Mouse (Mus musculus): Measurements from ENCODE around the gene Usp6nl. TPM values are rescaled to one million over a fixed set of nuclear protein-coding genes. Genes with fewer than 3 reads are reported as not detected.

Gene Usp6nl
- polyA plus RNA-seq, 1 experiment from 2014 or later = 8.9 TPM

DNA sequence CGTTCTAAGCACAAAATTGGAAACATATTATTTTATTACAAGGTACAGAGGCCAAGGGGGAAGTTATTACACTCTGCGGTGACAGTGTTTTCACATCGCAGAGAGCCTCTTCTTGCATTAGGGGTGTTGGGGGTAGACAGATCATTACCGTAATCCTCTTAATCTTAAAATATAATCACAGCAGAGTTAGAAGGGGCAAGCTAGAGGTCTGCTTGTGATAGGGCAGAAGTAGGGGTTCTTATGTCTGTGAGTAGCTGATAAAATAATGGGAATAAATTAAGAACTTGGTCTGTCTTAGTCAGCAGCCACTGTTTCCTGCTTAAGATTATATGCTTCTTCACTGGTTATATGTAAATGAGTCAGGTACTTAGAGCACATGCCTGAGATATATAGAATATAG, 30.6 kb downstream of the Usp6nl start:
- H3K4me1 ChIP-seq (replicated peaks; ENCODE audit: control insufficient read depth, insufficient read depth) = 0 out of 2 replicates have a peak, but pooled peaks cover 6% of the 10 kb centered on the region
- no peak for DNase-seq (ENCODE audit: low spot score)
- no peaks in the 10 kb centered on the region for H3K27me3 ChIP-seq (ENCODE audit: control insufficient read depth, insufficient read depth, low read length)
- H3K9me3 ChIP-seq (ENCODE audit: control insufficient read depth, low read length) = no peaks in the 10 kb centered on the region
- TF ChIP-seq CTCF (IDR thresholded peaks at IDR 0.05; ENCODE audit: low read depth) (no peak), EP300 (optimal IDR thresholded peaks at IDR 0.05) (no peak)
- H3K36me3 ChIP-seq (ENCODE audit: control insufficient read depth, insufficient read depth, low read length) = no peaks in the 10 kb centered on the region
- no peak overlapping the region for H3K27ac ChIP-seq (replicated peaks)
- H3K4me2 ChIP-seq (replicated peaks; ENCODE audit: low read depth) = peak overlapping the region; percentile 38
- H3K9ac ChIP-seq (ENCODE audit: low read length) = no peak overlapping the region
- H3K4me3 ChIP-seq (ENCODE audit: low read depth, low read length) = no peak overlapping the region
- no peak for ATAC-seq (ENCODE audit: low FRiP score, low TSS enrichment)
- WGBS = 67% methylated on average over 4 of the region's 4 CpGs

DNA sequence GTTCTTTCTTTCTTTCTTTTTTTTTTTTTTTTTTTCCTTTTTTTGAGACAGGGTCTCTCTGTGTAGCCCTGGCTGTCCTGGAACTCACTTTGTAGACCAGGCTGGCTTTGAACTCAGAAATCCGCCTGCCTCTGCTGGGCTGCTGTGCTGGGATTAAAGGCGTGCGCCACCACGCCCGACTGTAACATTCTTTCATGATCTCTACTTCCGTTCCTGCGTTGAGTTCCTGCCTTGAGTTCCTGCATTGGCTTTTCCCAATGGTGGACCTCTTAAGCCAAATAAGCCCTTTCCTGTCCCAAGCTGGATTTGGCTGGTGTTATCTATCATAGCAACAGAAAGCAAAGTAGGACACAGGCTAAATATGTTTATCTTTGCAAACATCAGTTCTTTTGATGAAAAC, 34.8 kb downstream of the Usp6nl start:
- WGBS = 88% methylated on average over 7 of the region's 7 CpGs
- ATAC-seq (ENCODE audit: low FRiP score, low TSS enrichment) = no peak
- no peak overlapping the region for H3K4me3 ChIP-seq (ENCODE audit: low read depth, low read length)

DNA sequence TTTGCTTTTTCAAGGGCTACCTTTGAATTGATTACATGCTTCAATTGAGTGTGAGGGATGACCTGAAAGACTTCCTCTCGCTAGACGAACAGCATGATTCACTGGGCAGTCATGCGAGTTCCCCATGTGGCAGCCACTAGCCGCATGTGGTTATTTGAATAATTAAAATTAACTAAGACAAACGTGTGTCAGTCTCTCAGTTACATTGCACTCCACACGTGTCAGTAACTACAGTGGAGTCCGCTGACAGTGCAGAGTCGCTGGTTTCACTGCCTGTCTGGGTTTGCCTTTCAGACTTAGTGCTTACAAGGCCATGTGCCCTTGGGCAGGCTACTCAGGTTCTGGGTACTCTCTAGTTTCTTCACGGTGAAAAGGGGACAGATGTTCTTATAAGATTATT, 37.2 kb downstream of the Usp6nl start:
- no peak overlapping the region for H3K9ac ChIP-seq (ENCODE audit: low read length)
- H3K9me3 ChIP-seq (ENCODE audit: control insufficient read depth, low read length) = no peaks in the 10 kb centered on the region
- no peaks in the 10 kb centered on the region for H3K4me1 ChIP-seq (replicated peaks; ENCODE audit: control insufficient read depth, insufficient read depth)
- no peaks in the 10 kb centered on the region for H3K27me3 ChIP-seq (ENCODE audit: control insufficient read depth, insufficient read depth, low read length)
- no peak overlapping the region for H3K4me3 ChIP-seq (ENCODE audit: low read depth, low read length)
- H3K36me3 ChIP-seq (ENCODE audit: control insufficient read depth, insufficient read depth, low read length) = no peaks in the 10 kb centered on the region
- ATAC-seq (ENCODE audit: low FRiP score, low TSS enrichment) = peak; percentile 56
- no peak for TF ChIP-seq EP300 (optimal IDR thresholded peaks at IDR 0.05)
- TF ChIP-seq CTCF (IDR thresholded peaks at IDR 0.05; ENCODE audit: low read depth) = no peak
- no peak for DNase-seq (ENCODE audit: low spot score)
- no peak overlapping the region for H3K27ac ChIP-seq (replicated peaks)
- H3K4me2 ChIP-seq (replicated peaks; ENCODE audit: low read depth) = no peak overlapping the region
- 38% methylated on average over 9 of the region's 9 CpGs for WGBS

More for the DNA sequence above, 34.8 kb downstream of the Usp6nl start:
- H3K4me2 ChIP-seq (replicated peaks; ENCODE audit: low read depth) = no peak overlapping the region
- TF ChIP-seq CTCF (IDR thresholded peaks at IDR 0.05; ENCODE audit: low read depth) (no peak), EP300 (optimal IDR thresholded peaks at IDR 0.05) (no peak)
- no peak overlapping the region for H3K27ac ChIP-seq (replicated peaks)
- no peak for DNase-seq (ENCODE audit: low spot score)
- H3K9me3 ChIP-seq (ENCODE audit: control insufficient read depth, low read length) = no peaks in the 10 kb centered on the region
- no peaks in the 10 kb centered on the region for H3K4me1 ChIP-seq (replicated peaks; ENCODE audit: control insufficient read depth, insufficient read depth)
- H3K27me3 ChIP-seq (ENCODE audit: control insufficient read depth, insufficient read depth, low read length) = no peaks in the 10 kb centered on the region
- no peak overlapping the region for H3K9ac ChIP-seq (ENCODE audit: low read length)
- H3K36me3 ChIP-seq (ENCODE audit: control insufficient read depth, insufficient read depth, low read length) = no peaks in the 10 kb centered on the region

DNA sequence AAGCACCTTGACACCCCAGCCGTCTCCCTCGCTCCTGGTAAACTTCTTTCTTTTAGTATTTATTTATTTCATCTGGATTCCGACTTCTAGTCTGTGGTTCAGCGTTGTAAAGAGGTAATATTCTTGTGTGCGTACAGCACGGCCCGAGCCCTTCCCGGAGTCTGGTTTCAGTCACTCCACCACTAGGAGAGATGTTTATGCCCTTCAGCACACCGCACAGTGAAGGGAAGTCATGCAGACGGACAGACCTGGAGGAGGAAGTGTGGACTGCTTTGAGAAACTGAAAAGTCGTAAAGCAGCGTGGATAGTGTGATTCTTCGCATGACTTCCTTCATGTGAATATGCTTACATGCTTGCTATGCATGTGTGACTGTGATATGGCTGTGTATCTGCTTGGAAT, 40.7 kb downstream of the Usp6nl start:
- Histone ChIP-seq H3K4me1 (replicated peaks; ENCODE audit: control insufficient read depth, insufficient read depth) (0 out of 2 replicates have a peak, but pooled peaks cover 5% of the 10 kb centered on the region), H3K4me3 (ENCODE audit: low read depth, low read length) (no peak overlapping the region), H3K27me3 (ENCODE audit: control insufficient read depth, insufficient read depth, low read length) (no peaks in the 10 kb centered on the region), H3K36me3 (ENCODE audit: control insufficient read depth, insufficient read depth, low read length) (no peaks in the 10 kb centered on the region), H3K9me3 (ENCODE audit: control insufficient read depth, low read length) (no peaks in the 10 kb centered on the region), H3K9ac (ENCODE audit: low read length) (no peak overlapping the region), H3K4me2 (replicated peaks; ENCODE audit: low read depth) (no peak overlapping the region), H3K27ac (replicated peaks) (no peak overlapping the region)
- WGBS = 45% methylated on average over 13 of the region's 13 CpGs
- no peak for ATAC-seq (ENCODE audit: low FRiP score, low TSS enrichment)
- peak; percentile 28; the same call in 1 of the 2 replicates for TF ChIP-seq CTCF (IDR thresholded peaks at IDR 0.05; ENCODE audit: low read depth)
- TF ChIP-seq EP300 (optimal IDR thresholded peaks at IDR 0.05) = no peak
- DNase-seq (ENCODE audit: low spot score) = no peak

DNA sequence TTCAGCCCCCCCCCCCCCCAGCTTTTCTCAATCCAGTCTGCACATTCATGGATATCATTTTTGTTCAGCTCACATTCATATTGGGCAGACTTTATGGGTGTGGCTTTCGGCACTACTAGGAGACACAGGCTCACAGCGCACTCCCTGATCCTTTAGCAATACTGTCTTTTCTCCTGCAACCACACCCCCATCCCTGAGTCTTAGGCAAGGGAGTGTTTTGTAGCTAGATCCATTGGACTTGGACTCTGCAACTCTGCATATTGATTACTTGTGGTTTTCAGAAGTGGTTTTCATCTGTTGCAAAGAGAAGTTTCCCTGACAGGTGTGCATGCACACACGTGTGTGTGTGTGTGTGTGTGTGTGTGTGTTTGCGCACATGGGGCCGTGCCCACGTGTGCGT, 41.5 kb downstream of the Usp6nl start:
- Histone ChIP-seq H3K9me3 (ENCODE audit: control insufficient read depth, low read length) (no peaks in the 10 kb centered on the region), H3K4me3 (ENCODE audit: low read depth, low read length) (no peak overlapping the region), H3K36me3 (ENCODE audit: control insufficient read depth, insufficient read depth, low read length) (no peaks in the 10 kb centered on the region), H3K4me2 (replicated peaks; ENCODE audit: low read depth) (no peak overlapping the region), H3K4me1 (replicated peaks; ENCODE audit: control insufficient read depth, insufficient read depth) (0 out of 2 replicates have a peak, but pooled peaks cover 5% of the 10 kb centered on the region), H3K27ac (replicated peaks) (no peak overlapping the region), H3K9ac (ENCODE audit: low read length) (no peak overlapping the region), H3K27me3 (ENCODE audit: control insufficient read depth, insufficient read depth, low read length) (no peaks in the 10 kb centered on the region)
- peak; percentile 52; the same call in 1 of the 2 replicates for ATAC-seq (ENCODE audit: low FRiP score, low TSS enrichment)
- DNase-seq (ENCODE audit: low spot score) = no peak
- TF ChIP-seq CTCF (IDR thresholded peaks at IDR 0.05; ENCODE audit: low read depth) (no peak), EP300 (optimal IDR thresholded peaks at IDR 0.05) (no peak)
- WGBS = 80% methylated on average over 7 of the region's 7 CpGs

DNA sequence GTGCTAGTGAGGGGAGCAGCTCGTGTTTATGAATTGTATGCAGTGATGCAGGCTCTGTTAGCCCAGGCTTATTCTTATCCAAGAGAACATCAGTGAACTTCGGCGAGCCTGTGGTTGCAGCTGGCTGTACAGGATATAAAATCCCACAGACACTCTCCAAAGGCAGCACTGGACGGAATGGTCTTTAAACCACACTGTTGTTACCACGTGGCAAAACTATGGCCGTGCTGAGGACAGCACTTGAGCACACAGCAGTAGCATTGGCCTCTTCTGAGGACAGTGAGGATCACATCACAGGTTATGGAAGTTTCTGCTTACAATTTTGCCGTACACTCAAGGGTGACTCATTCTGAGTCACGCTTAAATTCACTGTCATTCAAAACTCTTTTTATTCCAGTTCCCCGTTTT, 44.1 kb downstream of the Usp6nl start:
- H3K36me3 ChIP-seq (ENCODE audit: control insufficient read depth, insufficient read depth, low read length) = no peaks in the 10 kb centered on the region
- no peak overlapping the region for H3K4me3 ChIP-seq (ENCODE audit: low read depth, low read length)
- H3K9ac ChIP-seq (ENCODE audit: low read length) = no peak overlapping the region
- no peak for DNase-seq (ENCODE audit: low spot score)
- no peak overlapping the region for H3K4me2 ChIP-seq (replicated peaks; ENCODE audit: low read depth)
- H3K4me1 ChIP-seq (replicated peaks; ENCODE audit: control insufficient read depth, insufficient read depth) = 0 out of 2 replicates have a peak, but pooled peaks cover 5% of the 10 kb centered on the region
- TF ChIP-seq EP300 (optimal IDR thresholded peaks at IDR 0.05) = no peak
- no peak for TF ChIP-seq CTCF (IDR thresholded peaks at IDR 0.05; ENCODE audit: low read depth)
- H3K27ac ChIP-seq (replicated peaks) = 0 out of 2 replicates have a peak overlapping the region, but pooled peaks have one; percentile 25
- H3K9me3 ChIP-seq (ENCODE audit: control insufficient read depth, low read length) = no peaks in the 10 kb centered on the region
- no peaks in the 10 kb centered on the region for H3K27me3 ChIP-seq (ENCODE audit: control insufficient read depth, insufficient read depth, low read length)
- ATAC-seq (ENCODE audit: low FRiP score, low TSS enrichment) = peak; percentile 75
- 35% methylated on average over 9 of the region's 9 CpGs for WGBS

All from stomach, postnatal 0 days (tissue).